Mouse (Mus musculus): Measurements from ENCODE around the gene Ms4a4d.

The Ms4a4d gene

GRCm38 (mm10) chr19:11554726-11555125, 18.1 kb downstream of the Ms4a4d start:
- no peak for TF ChIP-seq GATA4 (IDR thresholded peaks at IDR 0.05; ENCODE audit: insufficient replicate concordance, low read length)

GRCm38 (mm10) chr19:11574965-11575364, 38.4 kb downstream of the Ms4a4d start:
- no peak for TF ChIP-seq GATA4 (IDR thresholded peaks at IDR 0.05; ENCODE audit: insufficient replicate concordance, low read length)

- no peak for TF ChIP-seq GATA4 (IDR thresholded peaks at IDR 0.05; ENCODE audit: insufficient replicate concordance, low read length)
Measured at GRCm38 (mm10) chr19:11589205-11589604, 52.6 kb downstream of the Ms4a4d start.

GRCm38 (mm10) chr19:11589891-11590449, 53.4 kb downstream of the Ms4a4d start:
- TF ChIP-seq GATA4 (IDR thresholded peaks at IDR 0.05; ENCODE audit: insufficient replicate concordance, low read length), result no peak

GRCm38 (mm10) chr19:11601349-11601748, 64.7 kb downstream of the Ms4a4d start:
- no peak for TF ChIP-seq GATA4 (IDR thresholded peaks at IDR 0.05; ENCODE audit: insufficient replicate concordance, low read length)

- no peak for TF ChIP-seq GATA4 (IDR thresholded peaks at IDR 0.05; ENCODE audit: insufficient replicate concordance, low read length)
Measured at GRCm38 (mm10) chr19:11602026-11602425, 65.4 kb downstream of the Ms4a4d start.

GRCm38 (mm10) chr19:11604603-11605002, 68.0 kb downstream of the Ms4a4d start, which contains the start of gene Ms4a6d:
Gene Ms4a6d, minus strand, starts transcription at chr19:11604849.
- TF ChIP-seq GATA4 (IDR thresholded peaks at IDR 0.05; ENCODE audit: insufficient replicate concordance, low read length), result no peak

Data from liver, adult (tissue).